In the genomic region with DNA sequence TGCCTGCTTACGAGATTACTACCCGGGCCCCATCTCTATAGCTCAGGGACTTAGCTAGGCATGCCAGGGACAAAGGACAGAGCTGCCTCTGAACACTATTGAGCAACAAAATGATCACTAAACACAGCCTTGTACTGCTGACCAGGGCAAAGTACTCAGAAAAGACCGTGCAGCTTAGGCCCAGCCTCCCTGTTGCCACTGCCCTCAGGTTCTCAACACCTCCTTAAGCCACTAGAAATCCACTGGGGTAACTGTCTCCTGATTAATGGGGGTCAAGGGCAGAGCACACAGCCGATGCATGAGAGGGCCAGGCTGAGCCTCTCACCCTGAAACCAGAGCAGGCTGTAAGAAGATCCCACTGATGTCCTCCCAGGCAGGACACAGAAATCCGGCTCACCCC, we compare ENCODE assay signal across 10 mouse cellular contexts. TPM values are rescaled to one million over a fixed set of nuclear protein-coding genes. Genes with fewer than 3 reads are reported as not detected.
A peak's percentile ranks its signal among the peaks of the same experiment; 100 is the strongest.
DNase-seq lines count a peak whose midpoint lies in the region; ATAC-seq and TF ChIP-seq lines count a peak whose summit lies in the region.
"Had no signal": no experiment of that assay in that cellular context is flagged by ENCODE, and none has a peak within 500 bp of the region (broad histone marks: within the 10 kb centered on the region; RNA-seq: fewer than 3 reads in every experiment).

No protein-coding gene starts in this region.

- ATAC-seq in megakaryocyte-erythroid progenitor cell, adult 5-6 weeks (replicated peaks; ENCODE audit: low FRiP score, low TSS enrichment, poor library complexity, severe bottlenecking): 0 out of 2 replicates have a peak, but pooled peaks have one; percentile 10

- TF ChIP-seq CTCF in layer of hippocampus, adult 2 months (conservative IDR thresholded peaks at IDR 0.05): no peak

- H3K27ac ChIP-seq in layer of hippocampus, adult 2 months: peak overlapping the region; percentile 71

- DNase-seq in adrenal gland, adult 2 months: peak; percentile 60
- DNase-seq in adrenal gland, postnatal 10 days: no peak
- DNase-seq in layer of hippocampus, adult 2 months (ENCODE audit: low spot score in 2 of 2): no peak
- DNase-seq in layer of hippocampus, adult 9-11 months: no peak
- peak; percentile 83 for DNase-seq in kidney, adult 9 months
- no peak for DNase-seq in ovary, postnatal 10 days (ENCODE audit: low spot score)
- DNase-seq in left cerebral cortex, adult 8-10 months (ENCODE audit: low spot score in 2 of 2): no peak
- DNase-seq: cerebellum, postnatal 14 days had no signal

- no peak overlapping the region for H3K4me3 ChIP-seq in layer of hippocampus, adult 2 months
- H3K4me3 ChIP-seq: myocyte had no signal

RNA-seq across cellular contexts. Expression of a gene that starts 26.8 kb away (rescaled TPM):
- total RNA-seq in adrenal gland, adult 2 months (2021): 100 to 1,000 TPM in 1 of 2 experiments, 10 to 100 TPM in 1; 90.7 to 119 TPM
- polyA plus RNA-seq in adrenal gland, adult 2 months (2012; rRNA removed): 608 and 700 TPM in 2 replicates
- total RNA-seq in adrenal gland, postnatal 10 days (2021): 10 to 100 TPM; 54.8 to 63.0 TPM
- total RNA-seq in layer of hippocampus, adult 2 months (2021): 10 to 100 TPM; 11.2 to 11.8 TPM
- total RNA-seq in megakaryocyte-erythroid progenitor cell, adult 5-6 weeks (2014; fragmentation: Nextera tagmentation): 13.7 and 14.2 TPM in 2 replicates
- 7.0 and 9.8 TPM in 2 replicates for total RNA-seq in megakaryocyte-erythroid progenitor cell, adult 5-6 weeks (2017)
- total RNA-seq in left cerebral cortex, adult 8-10 months (2022): 10 to 100 TPM in 1 of 4 experiments, 1 to 10 TPM in 3; 8.2 to 10.5 (median 9.2) TPM

Comparison
In these comparisons a context has a peak if more than half of its experiments do, and no peak if none do; other contexts are left out.
1. DNase-seq: peak in adrenal gland, adult 2 months (single experiment) and kidney, adult 9 months (single experiment); none in adrenal gland, postnatal 10 days (single experiment), layer of hippocampus, adult 2 months (0 of 2), layer of hippocampus, adult 9-11 months (single experiment), ovary, postnatal 10 days (single experiment) and left cerebral cortex, adult 8-10 months (0 of 2).